Mouse (Mus musculus) brown adipose tissue, adult 24 weeks (tissue): ENCODE results near the gene Camkk2. TPM values are rescaled to one million over a fixed set of nuclear protein-coding genes. Genes with fewer than 3 reads are reported as not detected.
A peak's percentile ranks its signal among the peaks of the same experiment; 100 is the strongest.

Source experiments
- H3K27ac ChIP-seq: fragments of 200-500 bp; replicated peaks from 2 replicates; pipeline ENCODE4 v1.5.1; 2012; ENCODE audit warnings: low read depth, mild to moderate bottlenecking, low read length
- H3K4me1 ChIP-seq: fragments of 200-500 bp; 2 replicates; pipeline ENCODE4 v1.6.1; 2012; ENCODE audit warnings: low read length, mixed read lengths; ENCODE audit not compliant: control insufficient read depth, insufficient read depth, insufficient read length
- H3K4me3 ChIP-seq: fragments of 200-500 bp; 2 replicates; pipeline ENCODE4 v1.5.1; 2012; ENCODE audit warnings: low read depth, mild to moderate bottlenecking, low read length, moderate library complexity; ENCODE audit not compliant: insufficient read depth
- polyA plus RNA-seq: library from polyadenylated mRNA; stranded (reverse); fragments of >200 nt; gene quantifications from 2 replicates; pipeline ENCODE4 v1.2.4, GENCODE M21; 2012; ENCODE audit not compliant: missing spikeins, insufficient read depth, insufficient read length

The Camkk2 gene
- polyA plus RNA-seq, 1 experiment, result 9.4 TPM

DNA sequence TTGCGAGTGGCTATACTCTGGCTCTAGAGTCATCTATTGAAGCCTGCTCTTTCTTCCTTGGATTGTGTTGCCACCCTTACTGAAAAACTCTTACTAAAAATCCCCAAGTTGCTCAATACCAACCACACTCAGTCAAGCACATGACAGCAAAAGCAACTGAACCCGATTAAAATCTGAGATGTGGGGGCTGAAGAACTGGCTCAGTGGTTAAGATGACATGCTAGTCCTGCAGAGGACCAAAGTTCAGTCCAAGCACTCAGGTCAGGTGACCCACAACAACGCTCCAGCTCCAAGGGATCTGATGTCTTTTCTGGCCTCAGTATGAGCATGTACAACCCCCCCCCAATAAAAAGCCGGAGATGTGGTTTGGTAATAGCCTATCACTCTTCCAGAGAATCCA, 74.6 kb downstream of the Camkk2 start:
- Histone ChIP-seq H3K4me3 (no peak overlapping the region), H3K27ac (no peak overlapping the region), H3K4me1 (no peaks in the 10 kb centered on the region)

DNA sequence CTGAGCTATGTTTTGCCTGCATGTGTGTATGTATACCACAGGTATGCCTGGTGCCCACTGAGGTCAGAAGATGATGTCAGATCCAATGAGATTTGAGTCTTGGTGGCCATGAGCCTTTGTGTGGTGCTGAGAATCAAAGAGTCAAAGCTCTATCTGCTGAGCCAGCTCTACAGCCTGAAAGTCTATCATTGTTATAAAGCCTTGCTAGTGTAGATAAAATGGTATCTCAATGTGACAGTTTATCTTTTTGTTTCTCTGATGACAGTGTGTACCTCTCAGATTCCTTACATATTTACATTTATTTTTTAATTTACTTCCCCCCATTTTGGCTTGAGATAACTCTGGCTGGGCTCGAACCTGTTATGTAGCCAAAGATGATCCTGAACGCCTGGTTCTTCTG, 75.6 kb downstream of the Camkk2 start:
- Histone ChIP-seq H3K27ac (no peak overlapping the region), H3K4me1 (no peaks in the 10 kb centered on the region), H3K4me3 (no peak overlapping the region)

DNA sequence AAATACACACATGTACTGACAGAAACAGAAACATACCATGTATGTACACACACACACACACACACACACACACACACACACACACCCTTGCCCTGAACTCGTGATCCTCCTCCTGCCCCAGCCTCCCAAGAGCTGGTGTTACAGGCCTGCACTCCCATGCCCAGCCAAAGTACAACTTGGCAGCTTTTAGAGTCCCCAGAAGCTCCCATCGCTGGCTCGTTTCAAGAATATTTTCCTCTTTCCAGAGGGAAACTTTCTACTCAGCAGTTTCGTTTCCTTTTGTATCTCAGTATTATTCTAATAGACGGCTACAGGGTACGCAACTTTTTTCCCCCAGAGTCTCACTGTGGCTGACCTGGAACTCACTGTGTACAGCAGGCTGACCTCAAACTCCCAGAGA, 77.1 kb downstream of the Camkk2 start:
- no peak overlapping the region for H3K4me3 ChIP-seq
- H3K4me1 ChIP-seq, result no peaks in the 10 kb centered on the region
- peak overlapping the region; percentile 81 for H3K27ac ChIP-seq

DNA sequence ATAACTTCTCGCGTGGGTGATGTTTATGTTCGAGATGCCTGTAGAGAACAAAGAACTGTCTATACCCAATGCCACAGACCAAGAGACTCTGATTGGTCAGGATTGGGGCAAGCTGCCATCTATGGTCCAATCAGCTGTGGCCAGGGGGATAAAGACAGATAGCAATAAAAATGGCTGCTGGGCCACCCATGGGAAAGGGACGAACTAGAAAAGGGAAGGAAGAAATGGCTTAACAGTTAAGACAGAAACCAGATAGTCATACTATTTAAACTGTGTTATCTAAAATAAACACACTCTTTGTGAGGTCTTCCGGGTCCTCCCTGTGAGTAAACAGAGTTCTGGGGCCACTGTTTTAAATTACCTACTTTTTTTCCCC, 78.4 kb downstream of the Camkk2 start:
- Histone ChIP-seq H3K27ac (no peak overlapping the region), H3K4me1 (no peaks in the 10 kb centered on the region)

DNA sequence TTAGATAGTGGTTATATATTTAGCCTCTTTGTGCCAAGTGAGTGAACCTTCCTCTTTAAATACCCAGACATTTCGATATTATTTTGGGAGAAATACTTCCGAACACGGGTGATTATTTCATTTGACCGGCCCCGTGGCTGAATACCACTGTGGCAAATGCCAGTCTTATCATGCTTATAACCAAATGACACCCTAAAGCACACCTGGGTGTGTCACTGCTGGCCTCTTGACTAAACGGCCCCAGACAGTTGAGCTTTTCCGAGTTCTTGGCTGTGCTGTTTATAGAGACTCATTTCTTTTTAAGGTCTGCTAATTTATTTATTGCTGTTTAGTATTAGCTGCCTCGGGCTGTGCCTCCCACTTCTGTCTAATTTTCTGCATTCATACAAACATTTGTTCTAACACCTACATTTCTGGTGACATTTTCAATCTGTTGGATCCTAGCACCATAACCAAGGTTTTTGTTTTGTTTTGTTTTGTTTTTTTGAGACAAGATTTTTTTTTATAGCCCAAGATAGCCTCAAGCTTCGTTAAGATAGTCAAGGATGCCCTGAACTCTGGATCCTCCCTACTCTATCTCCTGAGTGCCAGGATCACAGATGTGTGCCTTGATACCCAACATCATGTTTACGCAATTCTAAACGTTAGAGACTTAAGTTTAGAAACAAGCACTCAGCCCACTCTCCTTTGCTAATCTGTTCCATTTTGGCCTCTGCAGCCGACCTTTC, 78.9 kb downstream of the Camkk2 start:
- Histone ChIP-seq H3K4me3 (no peak overlapping the region), H3K4me1 (no peaks in the 10 kb centered on the region), H3K27ac (no peak overlapping the region)

More for the DNA sequence above, 78.4 kb downstream of the Camkk2 start:
- no peak overlapping the region for H3K4me3 ChIP-seq

DNA sequence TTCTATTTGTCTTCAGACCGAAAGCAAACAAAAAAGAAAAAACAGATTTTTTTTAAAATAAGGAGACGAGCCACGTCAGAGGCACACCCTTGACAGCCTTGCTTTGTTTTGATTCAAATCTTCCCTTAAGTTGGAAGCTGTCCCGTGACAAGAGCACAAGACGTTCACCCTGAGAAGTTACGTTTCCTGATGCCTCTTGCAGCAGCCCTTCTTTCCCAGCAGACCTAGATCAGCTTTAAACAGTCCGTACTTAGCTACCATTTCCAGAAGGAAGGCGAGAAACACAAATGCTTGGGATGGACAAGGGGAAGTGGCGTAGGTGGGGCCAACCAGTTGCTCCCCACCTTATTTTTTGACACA, 80.5 kb downstream of the Camkk2 start:
- Histone ChIP-seq H3K4me1 (no peaks in the 10 kb centered on the region), H3K27ac (peak overlapping the region; percentile 32; the same call in 1 of the 2 replicates), H3K4me3 (no peak overlapping the region)

DNA sequence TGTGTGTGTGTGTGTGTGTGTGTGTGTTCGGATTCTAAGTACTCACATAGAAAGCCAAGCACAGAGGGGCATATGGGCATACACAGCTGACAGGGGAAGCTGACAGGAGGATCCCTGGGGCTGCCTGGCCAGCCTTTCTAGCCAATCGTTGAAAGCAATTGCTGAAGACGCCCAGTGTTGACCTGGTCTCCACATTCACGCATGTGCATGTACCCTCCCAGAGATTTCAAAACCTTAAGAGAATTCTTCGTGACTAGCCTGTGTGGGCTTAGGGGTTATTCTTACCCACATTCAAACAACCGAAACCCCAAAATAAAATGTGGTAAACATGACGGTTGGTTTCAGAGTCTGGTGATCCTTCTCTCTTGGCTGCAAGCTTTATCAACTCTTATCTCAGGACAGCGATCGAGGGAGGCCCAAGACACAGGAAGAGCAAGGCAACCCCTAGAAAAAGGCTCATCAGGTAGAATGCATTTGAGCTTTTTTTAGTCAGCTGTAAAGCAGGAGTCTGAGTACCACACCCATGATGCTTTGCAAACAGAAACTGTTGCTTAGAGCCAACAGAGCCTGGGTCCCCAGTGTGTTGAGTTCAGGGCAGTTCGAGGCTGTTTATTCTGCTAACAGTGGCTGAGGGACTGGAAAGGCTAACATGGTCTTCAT, 81.0 kb downstream of the Camkk2 start:
- Histone ChIP-seq H3K4me1 (no peaks in the 10 kb centered on the region), H3K4me3 (no peak overlapping the region), H3K27ac (0 out of 2 replicates have a peak overlapping the region, but pooled peaks have one; percentile 32)

DNA sequence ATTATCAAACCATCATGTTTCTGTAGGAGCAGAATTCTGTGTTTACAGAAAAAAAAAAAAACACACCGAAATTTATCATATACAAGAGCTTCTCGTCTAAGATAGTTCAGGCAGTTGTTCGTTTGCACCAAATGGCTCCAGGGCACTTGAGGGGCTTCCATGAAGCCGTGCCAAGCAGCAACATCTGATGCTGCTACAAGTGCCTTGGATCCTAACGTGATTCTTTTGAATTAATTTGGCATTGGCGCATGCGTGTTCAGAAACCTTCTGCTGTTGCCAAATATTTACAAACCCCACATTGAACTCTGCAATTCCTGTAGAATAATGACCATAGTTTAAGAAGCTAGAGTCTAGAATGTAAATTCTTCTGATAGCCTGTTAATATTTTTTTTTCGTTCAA, 83.7 kb downstream of the Camkk2 start:
- Histone ChIP-seq H3K4me3 (no peak overlapping the region), H3K4me1 (no peaks in the 10 kb centered on the region), H3K27ac (no peak overlapping the region)

DNA sequence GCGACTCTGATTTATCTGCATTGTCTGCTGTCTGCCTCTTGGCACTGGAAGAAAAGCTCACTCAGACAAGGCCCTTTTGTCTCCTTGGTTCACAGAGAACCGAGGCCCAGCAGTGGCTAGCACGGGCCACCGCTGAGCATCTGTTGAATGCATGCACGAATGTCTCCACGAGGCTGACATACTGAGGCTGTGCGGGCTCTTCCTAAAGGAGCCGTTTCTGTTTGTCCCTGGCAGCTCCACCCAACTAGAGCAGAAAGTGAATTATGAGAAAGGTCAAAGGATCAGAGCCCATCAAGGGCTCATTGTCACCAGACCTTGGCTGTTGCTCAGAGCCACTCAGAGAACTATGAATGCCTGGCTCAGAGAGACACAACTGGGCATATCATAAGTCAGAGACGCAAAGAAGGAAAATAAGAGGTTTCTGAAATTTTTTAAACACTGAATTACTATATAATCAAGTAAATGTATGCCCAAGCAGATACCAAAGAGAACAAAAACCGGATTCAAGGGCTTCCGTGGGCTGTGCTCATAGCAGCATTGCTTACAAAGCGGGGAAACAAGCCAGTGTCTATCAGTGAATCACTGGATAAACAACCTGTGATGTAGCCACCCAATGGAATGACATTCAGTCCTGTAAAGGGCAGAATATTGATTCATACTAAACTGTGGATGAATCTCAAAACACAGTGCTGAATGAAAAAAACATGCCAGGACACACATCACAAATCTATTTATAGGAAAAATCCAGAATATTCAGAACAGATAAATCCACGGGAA, 85.6 kb downstream of the Camkk2 start:
- Histone ChIP-seq H3K4me3 (no peak overlapping the region), H3K4me1 (no peaks in the 10 kb centered on the region), H3K27ac (no peak overlapping the region)

DNA sequence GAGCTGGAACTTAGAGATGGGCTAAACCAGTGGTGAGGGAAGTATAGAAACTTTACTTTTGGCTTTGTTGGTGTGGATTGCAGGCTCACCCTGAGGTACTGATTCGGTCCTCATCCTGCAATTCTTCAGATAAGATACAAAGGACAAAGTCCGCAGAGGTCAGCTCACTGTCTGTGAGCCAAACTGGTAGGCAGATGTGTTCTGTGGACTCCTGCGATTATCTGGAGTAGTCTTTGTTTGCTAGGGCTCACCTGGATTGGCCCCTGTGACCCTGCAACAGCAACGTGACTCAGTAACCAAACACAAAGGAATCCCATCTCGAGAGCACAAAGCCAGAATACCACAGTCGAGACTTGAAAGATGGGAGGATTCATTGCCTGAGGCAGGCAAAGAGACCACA, 88.7 kb downstream of the Camkk2 start:
- H3K4me3 ChIP-seq, result no peak overlapping the region

DNA sequence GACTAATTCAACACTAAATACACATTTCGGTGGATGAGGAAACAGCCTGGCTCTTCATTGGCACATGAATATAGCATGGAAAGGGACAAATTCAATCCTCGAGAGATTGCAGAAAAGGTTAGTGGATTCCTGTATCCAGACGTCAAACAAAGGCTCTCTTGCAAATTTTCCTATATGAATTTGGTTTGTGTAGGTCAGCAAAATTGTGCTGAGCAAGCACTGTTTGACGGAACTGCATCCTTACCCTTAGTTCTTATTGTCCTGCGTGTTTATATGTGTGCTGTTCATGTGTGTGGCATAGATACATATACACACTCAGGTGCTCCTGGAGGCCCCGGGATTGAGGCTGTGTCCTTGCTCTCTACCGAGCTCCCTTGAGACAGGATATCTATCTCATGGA, 90.1 kb downstream of the Camkk2 start:
- H3K27ac ChIP-seq, result no peak overlapping the region
- H3K4me1 ChIP-seq, result no peaks in the 10 kb centered on the region; the same call in 1 of the 2 replicates
- H3K4me3 ChIP-seq, result no peak overlapping the region

More for the DNA sequence above, 88.7 kb downstream of the Camkk2 start:
- no peaks in the 10 kb centered on the region for H3K4me1 ChIP-seq
- no peak overlapping the region for H3K27ac ChIP-seq

DNA sequence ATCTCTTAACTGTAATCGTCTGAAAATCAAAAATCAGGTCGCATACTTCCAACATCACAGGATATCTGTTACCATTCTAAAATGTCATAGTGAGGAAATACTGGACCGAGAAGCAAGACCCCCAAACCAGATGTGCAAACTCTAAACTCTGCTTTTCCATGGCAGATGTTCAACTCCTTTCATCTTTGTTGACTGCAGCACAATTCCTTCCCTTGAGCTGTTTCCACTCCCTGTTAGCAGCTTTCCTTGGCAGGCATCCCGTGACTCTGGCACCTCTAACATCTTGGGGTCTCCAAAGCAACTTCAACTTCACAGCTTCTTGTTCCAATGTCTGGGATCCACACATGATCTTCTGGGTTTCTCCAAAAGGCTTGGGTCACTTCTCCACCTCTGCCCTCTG, 91.8 kb downstream of the Camkk2 start:
- Histone ChIP-seq H3K27ac (no peak overlapping the region), H3K4me1 (no peaks in the 10 kb centered on the region; the same call in 1 of the 2 replicates), H3K4me3 (no peak overlapping the region)

DNA sequence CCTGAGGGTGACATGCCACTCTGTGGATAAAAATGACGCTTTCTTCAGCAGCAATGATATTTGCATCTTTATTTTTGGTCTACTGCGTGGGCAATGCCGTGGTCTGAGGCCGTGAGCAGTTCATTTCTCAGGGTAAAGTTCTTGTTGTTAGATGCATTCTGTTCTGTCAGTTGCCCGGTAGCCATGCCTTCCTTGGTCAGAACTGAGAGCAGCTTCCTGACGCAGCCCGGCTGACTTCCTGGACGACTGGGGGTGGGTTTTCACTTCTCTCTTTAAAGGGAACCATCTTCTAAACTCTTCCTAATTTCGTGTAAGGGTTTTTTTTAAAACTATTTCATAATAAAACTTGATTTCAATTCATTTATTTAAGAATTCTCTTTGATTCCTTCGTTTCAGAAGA, 95.3 kb downstream of the Camkk2 start:
- peak overlapping the region; percentile 78 for H3K27ac ChIP-seq
- no peak overlapping the region for H3K4me3 ChIP-seq
- H3K4me1 ChIP-seq, result no peaks in the 10 kb centered on the region; the same call in 1 of the 2 replicates

DNA sequence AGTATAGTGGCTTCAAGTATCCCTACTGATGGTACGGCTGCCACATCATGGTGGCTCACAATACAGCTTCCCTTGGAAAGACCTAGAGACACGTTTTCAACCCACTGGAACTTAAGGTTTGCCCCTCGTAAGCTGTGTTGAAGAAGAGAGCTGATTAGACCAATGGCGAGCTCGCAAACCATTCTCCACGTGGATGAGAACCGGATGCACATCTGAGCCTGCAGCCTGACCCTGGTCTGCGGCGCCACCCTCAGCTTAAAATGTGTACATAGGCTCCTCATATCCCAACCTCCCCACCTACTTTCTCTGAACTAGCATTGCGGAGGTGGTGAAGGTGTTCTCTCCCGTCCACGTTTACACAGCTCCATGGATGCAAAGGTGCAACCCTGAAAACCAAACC, 97.9 kb downstream of the Camkk2 start:
- Histone ChIP-seq H3K4me1 (no peaks in the 10 kb centered on the region; the same call in 1 of the 2 replicates), H3K27ac (no peak overlapping the region), H3K4me3 (no peak overlapping the region)
